Mouse (Mus musculus): Measurements from ENCODE around the gene Arhgap33. TPM values are rescaled to one million over a fixed set of nuclear protein-coding genes. Genes with fewer than 3 reads are reported as not detected.
"Not testable (repeated sequence)": the region's sequence is repeated elsewhere in the genome, so short reads cannot be mapped to it uniquely, and the experiment has no call there.

The Arhgap33 gene
- polyA plus RNA-seq, 1 experiment: 9.3 TPM

GRCm38 (mm10) chr7:30553021-30553589, 18.2 kb upstream of the Arhgap33 start:
- no peak for DNase-seq (ENCODE audit: low read depth)

- DNase-seq (ENCODE audit: low read depth): peak; percentile 96
These were observed 17.5 kb upstream of the Arhgap33 start, which contains the start of the genes Hspb6 and Proser3 for GRCm38 (mm10) chr7:30552102-30553020. TSS of gene Hspb6 (plus strand) at chr7:30552178. TSS of gene Proser3 (minus strand) at chr7:30552299.

DNA sequence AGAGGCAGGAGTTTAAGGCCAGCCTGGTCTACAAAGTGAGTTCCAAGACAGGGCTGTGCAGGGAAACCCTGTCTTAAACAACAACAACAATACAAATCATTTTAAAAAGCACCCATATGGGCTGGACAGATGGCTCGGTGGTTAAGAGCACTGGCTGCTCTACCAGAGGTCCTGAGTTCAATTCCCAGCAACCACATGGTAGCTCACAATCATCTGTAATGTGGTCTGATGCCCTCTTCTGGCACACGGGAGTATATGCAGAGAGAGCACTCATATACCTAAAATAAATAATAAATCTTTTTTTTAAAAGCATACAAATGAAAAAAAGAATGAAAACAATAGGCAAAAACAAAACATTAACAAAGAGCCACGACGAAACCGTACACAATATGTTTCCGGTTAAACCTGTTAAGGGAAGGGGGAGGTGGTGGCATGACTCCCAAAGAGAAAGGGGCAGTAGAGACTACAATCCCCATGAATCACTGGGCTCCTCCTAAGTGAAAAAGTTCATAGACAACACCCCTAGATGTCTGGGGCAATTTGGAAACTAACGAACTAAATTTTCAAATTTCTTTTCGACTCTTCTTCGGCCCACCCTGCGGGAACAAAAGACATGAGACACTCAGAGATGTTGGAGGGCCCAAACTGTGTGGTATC, 16.7 kb upstream of the Arhgap33 start:
- DNase-seq (ENCODE audit: low read depth): peak; percentile 60

DNA sequence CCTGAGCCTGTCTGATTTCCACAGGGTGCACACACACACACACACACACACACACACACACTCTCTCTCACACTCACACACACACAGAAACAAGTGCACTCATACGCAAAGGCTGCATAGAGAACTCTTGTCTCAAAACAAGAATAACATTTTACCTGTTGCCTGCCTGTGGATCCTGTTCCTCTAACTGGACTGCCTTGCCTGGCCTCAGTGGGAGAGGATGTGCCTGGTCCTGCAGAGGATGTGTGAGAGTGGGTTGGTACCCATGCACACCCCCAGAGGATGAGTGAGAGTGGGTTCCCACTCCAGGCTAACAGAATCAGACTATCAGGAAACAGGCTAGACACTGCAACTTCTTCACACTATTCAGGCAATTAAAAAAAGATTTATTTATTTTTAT, 15.7 kb upstream of the Arhgap33 start:
- DNase-seq (ENCODE audit: low read depth): no peak

- DNase-seq (ENCODE audit: low read depth): no peak
These were observed 15.0 kb upstream of the Arhgap33 start for GRCm38 (mm10) chr7:30549880-30550279.

- DNase-seq (ENCODE audit: low read depth): no peak
These were observed 9.5 kb upstream of the Arhgap33 start for GRCm38 (mm10) chr7:30544327-30544726.

GRCm38 (mm10) chr7:30540572-30540971, 5.7 kb upstream of the Arhgap33 start:
- DNase-seq (ENCODE audit: low read depth): no peak

- no peak for DNase-seq (ENCODE audit: low read depth)
These were observed 773 bp downstream of the Arhgap33 start for GRCm38 (mm10) chr7:30533941-30534632.

DNA sequence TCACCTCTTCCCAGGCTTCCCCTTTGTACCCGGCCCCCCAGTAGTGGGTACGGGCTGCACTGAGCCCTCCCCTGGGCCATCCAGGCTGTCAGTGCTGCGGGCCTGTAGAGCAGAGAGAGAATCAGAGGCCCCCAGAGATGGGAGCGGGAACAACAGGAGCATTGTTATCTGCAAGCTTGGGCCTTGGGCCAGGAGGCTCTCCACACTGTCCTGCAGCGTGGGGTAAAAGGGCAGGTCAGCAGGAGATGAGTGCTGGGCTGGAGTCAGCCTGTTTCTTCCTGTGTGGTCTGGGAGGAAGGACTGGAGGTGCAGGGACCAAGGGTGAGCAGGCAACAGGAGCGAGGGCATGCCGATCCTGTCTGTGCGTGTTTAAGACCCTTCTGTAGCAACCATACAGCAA, 1.9 kb downstream of the Arhgap33 start:
- no peak for DNase-seq (ENCODE audit: low read depth)

- DNase-seq (ENCODE audit: low read depth): no peak
These were observed 3.5 kb downstream of the Arhgap33 start for GRCm38 (mm10) chr7:30531291-30531815.

GRCm38 (mm10) chr7:30526981-30527380, 7.9 kb downstream of the Arhgap33 start:
- DNase-seq (ENCODE audit: low read depth): no peak

GRCm38 (mm10) chr7:30526399-30526798, 8.5 kb downstream of the Arhgap33 start:
- no peak for DNase-seq (ENCODE audit: low read depth)

DNA sequence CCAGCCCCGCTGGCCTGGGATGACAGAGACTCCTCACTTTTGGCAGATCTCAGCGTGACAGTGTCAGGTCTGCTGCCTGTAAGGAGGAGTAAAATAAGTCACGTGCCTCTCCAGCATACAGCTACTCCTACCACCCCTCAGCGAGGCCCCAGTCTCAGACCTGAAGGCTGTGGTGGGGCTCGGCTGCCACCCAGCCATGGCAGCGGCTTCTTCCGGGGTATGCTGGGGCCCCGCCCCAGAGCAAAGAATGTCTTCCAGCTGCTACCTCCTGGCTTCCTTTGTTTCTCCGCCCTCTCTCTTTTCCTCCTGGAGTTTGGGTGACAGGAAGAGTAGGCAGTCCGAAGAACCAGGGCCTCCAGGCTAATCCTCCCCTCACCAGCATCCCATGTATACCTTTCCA, 8.9 kb downstream of the Arhgap33 start:
- DNase-seq (ENCODE audit: low read depth): no peak

GRCm38 (mm10) chr7:30524487-30524886, 10.4 kb downstream of the Arhgap33 start:
- DNase-seq (ENCODE audit: low read depth): no peak

GRCm38 (mm10) chr7:30522871-30523270, 12.0 kb downstream of the Arhgap33 start:
- no peak for DNase-seq (ENCODE audit: low read depth)

DNA sequence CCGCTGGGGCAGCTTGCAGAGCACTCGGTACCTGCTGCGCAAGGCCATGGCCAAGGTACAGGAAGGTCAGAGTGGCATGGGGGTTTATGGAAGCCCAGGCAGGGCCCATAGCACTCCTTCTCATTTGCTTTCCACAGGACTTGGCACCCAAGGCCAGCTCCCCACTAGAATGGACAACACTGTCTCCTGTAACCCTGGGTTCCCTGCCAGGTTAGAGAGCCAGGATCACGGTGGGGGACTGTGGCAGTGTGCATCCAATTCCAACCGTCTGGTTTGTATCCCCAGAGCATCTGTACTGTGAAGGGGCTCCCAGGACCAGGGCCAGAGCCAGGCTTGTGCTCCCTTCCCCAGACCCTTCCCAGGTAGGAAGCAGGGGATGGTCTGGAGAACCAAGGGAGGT, 14.0 kb downstream of the Arhgap33 start:
- no peak for DNase-seq (ENCODE audit: low read depth)

- DNase-seq (ENCODE audit: low read depth): no peak
These were observed 14.5 kb downstream of the Arhgap33 start for GRCm38 (mm10) chr7:30520396-30520795.

DNA sequence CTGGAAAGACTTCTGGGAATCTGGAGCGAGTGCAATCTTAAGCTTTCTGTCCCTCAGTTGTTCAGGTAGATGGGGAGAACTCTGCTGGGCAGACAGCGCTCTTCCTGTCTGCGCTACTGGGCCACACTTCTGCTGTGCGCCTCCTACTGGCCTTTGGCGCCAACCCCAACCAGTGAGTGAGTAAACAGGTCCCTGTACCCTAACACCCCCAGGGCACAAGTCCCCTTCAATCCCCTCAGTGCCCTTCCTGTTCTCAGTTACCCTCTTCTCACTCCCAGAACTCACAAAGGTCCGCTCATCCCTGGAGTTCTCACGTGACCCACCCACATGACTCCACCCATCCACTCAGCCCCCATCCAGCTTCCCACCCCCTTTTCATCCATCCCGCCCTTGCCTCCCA, 16.5 kb downstream of the Arhgap33 start:
- no peak for DNase-seq (ENCODE audit: low read depth)

- no peak for DNase-seq (ENCODE audit: low read depth)
These were observed 19.7 kb downstream of the Arhgap33 start for GRCm38 (mm10) chr7:30515003-30515760.

GRCm38 (mm10) chr7:30508061-30508460, 26.8 kb downstream of the Arhgap33 start:
- no peak for DNase-seq (ENCODE audit: low read depth)

DNA sequence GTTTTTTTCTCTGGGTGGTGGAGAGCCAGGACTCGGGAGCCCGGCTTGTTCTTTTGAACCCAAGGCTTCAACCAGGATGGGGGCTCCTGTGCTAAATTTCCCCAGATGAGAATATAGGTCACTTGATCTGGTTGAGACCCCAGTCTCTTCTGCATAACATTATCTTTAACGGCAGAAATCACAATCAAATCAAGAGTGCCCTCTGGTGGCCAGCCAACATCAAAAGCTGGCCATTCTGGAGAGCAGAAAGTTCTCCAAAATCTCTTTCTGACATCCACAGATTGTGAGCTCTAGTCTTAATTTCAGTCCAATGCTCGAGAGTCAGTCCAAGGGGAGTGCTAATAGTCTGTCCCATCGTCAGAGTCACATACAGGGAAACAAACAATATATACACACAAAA, 33.7 kb downstream of the Arhgap33 start:
- not testable (repeated sequence) for DNase-seq (ENCODE audit: low read depth)
